Mouse (Mus musculus) hindbrain, embryonic 15.5 days (tissue): ENCODE measurements at regions not wholly inside any gene's neighbourhood (a gene's known extent, or its start where the extent isn't known, plus 50 kb on each side); places are given as distances from the start of the nearest gene placed in this dataset.
A peak's percentile ranks its signal among the peaks of the same experiment; 100 is the strongest.

Experiments
- ATAC-seq: fragments of 200-750 bp; cut with Nextera tagmentation; 2 replicates; pipeline ENCODE4 v1.8.0; 2017; ENCODE audit warnings: low read depth, moderate number of reproducible peaks, moderate TSS enrichment; ENCODE audit not compliant: low FRiP score
- H3K27ac ChIP-seq: fragments of 300-500 bp; sonication (generic); replicated peaks from 2 replicates; pipeline ENCODE4 v1.5.1; 2015; ENCODE audit warnings: mild to moderate bottlenecking, inconsistent platforms
- H3K27me3 ChIP-seq: fragments of 300-500 bp; sonication (generic); 2 replicates; pipeline ENCODE4 v1.6.1; 2015; ENCODE audit warnings: control low read depth, inconsistent platforms
- H3K36me3 ChIP-seq: fragments of 300-500 bp; sonication (generic); 2 replicates; pipeline ENCODE4 v1.6.1; 2015; ENCODE audit warnings: control low read depth, inconsistent platforms
- H3K4me1 ChIP-seq: fragments of 300-500 bp; sonication (generic); replicated peaks from 2 replicates; pipeline ENCODE4 v1.6.1; 2015; ENCODE audit warnings: control low read depth, inconsistent platforms
- H3K4me2 ChIP-seq: fragments of 300-500 bp; sonication (generic); 2 replicates; pipeline ENCODE4 v1.6.1; 2015; ENCODE audit warnings: moderate library complexity, mild to moderate bottlenecking, inconsistent platforms
- H3K4me3 ChIP-seq: fragments of 300-500 bp; sonication (generic); 2 replicates; pipeline ENCODE4 v1.5.1; 2015; ENCODE audit warnings: mild to moderate bottlenecking, inconsistent platforms
- H3K9ac ChIP-seq: fragments of 300-500 bp; sonication (generic); 2 replicates; pipeline ENCODE4 v1.6.1; 2015; ENCODE audit warnings: inconsistent platforms
- H3K9me3 ChIP-seq: fragments of 300-500 bp; sonication (generic); 2 replicates; pipeline ENCODE4 v1.6.1; 2016; ENCODE audit warnings: control low read depth, inconsistent platforms
- WGBS: fragments of 180-500 bp; shearing (Covaris S2); methylation state at CpG from one replicate; pipeline ENCODE4 v1.1.7; 2015; 5-methylcytosine and 5-hydroxymethylcytosine counted together

DNA sequence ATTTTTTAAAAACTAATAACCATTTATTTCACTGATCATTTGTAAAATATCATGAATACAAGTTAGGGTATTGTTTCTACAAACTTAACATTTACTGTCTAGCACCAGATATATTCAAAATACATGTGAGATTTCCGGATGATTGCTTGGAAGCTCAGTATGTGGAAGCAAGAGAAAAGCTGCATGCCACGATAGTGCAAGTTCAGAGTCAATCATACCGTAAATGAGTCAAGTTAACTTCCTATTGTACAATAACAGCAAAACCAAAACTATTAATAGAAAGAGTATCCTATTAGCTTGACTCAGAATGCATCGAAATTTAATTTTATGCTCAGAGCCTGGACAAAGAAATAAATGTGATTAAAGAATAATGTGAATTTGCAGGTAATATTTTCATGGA is 1284.6 kb upstream of the Cited2 start:
- ATAC-seq: no peak
- no peak overlapping the region for H3K4me2 ChIP-seq
- H3K27me3 ChIP-seq: no peaks in the 10 kb centered on the region
- H3K9me3 ChIP-seq: no peaks in the 10 kb centered on the region
- no peaks in the 10 kb centered on the region for H3K36me3 ChIP-seq
- H3K4me1 ChIP-seq: 0 out of 2 replicates have a peak, but pooled peaks cover 4% of the 10 kb centered on the region
- H3K27ac ChIP-seq: no peak overlapping the region
- H3K4me3 ChIP-seq: no peak overlapping the region
- WGBS: 82% methylated on average over 4 of the region's 4 CpGs
- no peak overlapping the region for H3K9ac ChIP-seq

DNA sequence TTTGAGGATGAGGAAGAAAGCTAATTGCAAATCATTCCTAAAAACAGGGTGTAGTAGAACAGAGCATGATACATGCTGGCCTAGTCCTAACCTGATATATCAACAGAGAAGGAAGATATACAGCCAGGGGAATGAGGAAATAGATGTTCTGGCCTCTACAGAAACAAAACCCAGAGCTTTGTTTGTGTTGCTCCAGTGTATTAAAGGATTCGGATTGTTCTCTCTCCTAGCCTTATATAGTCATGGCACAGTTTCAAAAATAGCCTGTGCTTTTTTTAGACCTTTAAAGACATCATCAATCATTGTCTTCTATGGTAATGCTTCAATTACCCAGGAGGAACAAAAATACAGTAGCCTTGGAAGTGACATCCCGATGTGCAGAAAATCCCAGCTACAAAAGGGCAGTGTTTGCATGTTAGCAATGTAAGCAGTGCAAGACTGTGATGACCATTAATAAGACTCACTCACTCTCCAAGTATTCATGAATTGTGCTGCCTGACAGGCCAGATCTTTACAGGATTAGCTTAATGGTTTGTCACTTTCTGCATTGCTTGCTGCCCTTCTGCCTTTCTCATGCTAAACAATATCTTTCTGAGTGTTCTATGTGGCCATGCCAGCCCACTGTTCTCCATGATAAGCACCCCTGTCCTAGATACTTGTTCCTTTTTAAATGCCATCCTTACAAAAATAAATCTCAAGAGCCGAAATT is 1281.9 kb upstream of the Cited2 start:
- Histone ChIP-seq H3K4me2 (no peak overlapping the region), H3K9ac (no peak overlapping the region), H3K27ac (peak overlapping the region; percentile 10; the same call in 1 of the 2 replicates), H3K9me3 (no peaks in the 10 kb centered on the region), H3K36me3 (no peaks in the 10 kb centered on the region), H3K4me1 (0 out of 2 replicates have a peak, but pooled peaks cover 4% of the 10 kb centered on the region), H3K4me3 (no peak overlapping the region), H3K27me3 (no peaks in the 10 kb centered on the region)
- ATAC-seq: peak; percentile 61; the same call in 1 of the 2 replicates
- whole genome bisulfite sequencing: 24% methylated on average over 3 of the region's 3 CpGs

DNA sequence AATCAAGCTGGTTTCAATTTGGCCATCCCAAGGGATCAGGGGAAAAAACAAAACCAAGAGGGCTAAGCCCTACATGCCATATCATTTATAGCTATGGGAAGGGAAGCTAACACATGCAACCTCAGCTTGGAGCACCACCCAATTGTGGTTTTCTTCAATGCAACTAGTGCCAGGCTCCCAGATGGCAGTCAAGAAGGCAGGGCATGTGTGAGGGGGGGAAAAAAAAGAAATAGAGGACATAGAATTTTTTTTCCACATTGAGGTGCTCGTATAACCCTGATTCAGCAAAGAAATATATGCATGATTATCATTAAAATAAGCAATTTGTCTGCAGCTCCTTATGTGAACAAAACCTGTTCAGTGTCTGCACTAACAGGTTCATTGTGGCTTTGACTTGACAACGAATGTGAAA is 1281.4 kb upstream of the Cited2 start:
- H3K4me2 ChIP-seq: no peak overlapping the region
- 0 out of 2 replicates have a peak, but pooled peaks cover 4% of the 10 kb centered on the region for H3K4me1 ChIP-seq
- 35% methylated on average over 2 of the region's 2 CpGs for WGBS
- no peak for ATAC-seq
- H3K9ac ChIP-seq: no peak overlapping the region
- no peaks in the 10 kb centered on the region for H3K36me3 ChIP-seq
- H3K27ac ChIP-seq: peak overlapping the region; percentile 10; the same call in 1 of the 2 replicates
- no peak overlapping the region for H3K4me3 ChIP-seq
- H3K9me3 ChIP-seq: no peaks in the 10 kb centered on the region
- H3K27me3 ChIP-seq: no peaks in the 10 kb centered on the region

DNA sequence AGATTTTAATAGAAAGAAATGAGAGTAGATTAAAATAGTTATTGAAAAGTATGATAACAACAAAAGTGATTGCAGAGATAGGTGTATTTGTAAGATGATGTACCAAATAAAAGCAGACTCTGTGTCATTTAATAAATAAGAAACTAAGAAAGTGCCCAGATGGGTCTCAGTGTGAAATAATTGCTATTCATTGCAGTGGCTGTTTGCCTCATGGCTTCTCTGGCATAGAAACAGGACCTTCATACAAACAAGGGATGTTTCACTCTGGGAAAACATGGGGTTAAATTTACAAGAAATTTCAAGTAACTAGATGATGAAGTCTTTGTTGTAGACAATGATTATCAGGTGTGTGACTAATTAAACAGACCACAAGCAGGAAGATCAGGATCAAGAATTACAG is 1279.1 kb upstream of the Cited2 start:
- Histone ChIP-seq H3K27ac (no peak overlapping the region), H3K4me3 (no peak overlapping the region), H3K36me3 (no peaks in the 10 kb centered on the region), H3K4me1 (0 out of 2 replicates have a peak, but pooled peaks cover 4% of the 10 kb centered on the region), H3K9ac (no peak overlapping the region), H3K27me3 (no peaks in the 10 kb centered on the region), H3K4me2 (no peak overlapping the region), H3K9me3 (no peaks in the 10 kb centered on the region)
- no peak for ATAC-seq

DNA sequence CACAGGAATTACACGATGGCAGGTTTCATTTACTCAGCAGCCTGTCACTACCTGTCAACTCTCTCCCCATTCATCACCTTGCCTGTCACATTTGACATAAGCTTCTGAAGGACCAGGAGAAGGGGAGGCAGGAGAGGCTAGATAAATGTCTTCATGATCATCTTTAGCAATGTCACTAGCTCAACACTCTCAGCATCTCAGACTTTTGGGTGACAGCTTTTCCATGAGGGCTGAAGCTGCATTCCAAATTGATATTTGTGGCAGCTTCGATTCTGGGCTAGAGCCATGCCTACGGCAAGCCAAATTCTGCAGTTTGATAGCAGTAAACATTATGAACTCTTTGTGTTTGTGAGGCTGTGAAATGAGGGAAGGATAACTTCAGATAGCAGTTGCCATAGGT is 1255.1 kb upstream of the Cited2 start:
- 68% methylated on average over 3 of the region's 3 CpGs for WGBS
- H3K9me3 ChIP-seq: no peaks in the 10 kb centered on the region
- no peaks in the 10 kb centered on the region for H3K27me3 ChIP-seq
- H3K4me2 ChIP-seq: no peak overlapping the region
- H3K27ac ChIP-seq: no peak overlapping the region
- ATAC-seq: no peak
- no peaks in the 10 kb centered on the region for H3K4me1 ChIP-seq
- H3K4me3 ChIP-seq: no peak overlapping the region
- no peaks in the 10 kb centered on the region for H3K36me3 ChIP-seq
- no peak overlapping the region for H3K9ac ChIP-seq

DNA sequence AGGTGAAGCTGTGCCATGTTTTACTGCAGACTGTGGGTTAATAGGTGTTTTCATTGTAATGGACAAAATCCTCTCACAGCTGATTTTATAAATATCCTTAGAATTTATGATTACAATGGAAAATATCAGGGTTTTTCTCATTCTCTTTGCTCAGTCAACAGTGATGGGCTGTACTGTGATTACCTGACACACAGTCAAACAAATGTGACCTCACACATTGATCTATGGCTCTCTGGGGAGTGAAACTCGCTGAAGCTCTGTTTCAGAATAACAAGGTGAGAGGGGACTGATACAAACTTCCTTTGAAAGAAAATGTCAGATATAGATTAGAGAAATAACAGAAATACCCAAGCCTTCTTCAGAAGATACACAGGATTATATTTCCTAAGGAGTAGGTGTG is 1253.3 kb upstream of the Cited2 start:
- H3K4me2 ChIP-seq: no peak overlapping the region
- no peaks in the 10 kb centered on the region for H3K9me3 ChIP-seq
- H3K9ac ChIP-seq: no peak overlapping the region
- no peaks in the 10 kb centered on the region for H3K4me1 ChIP-seq
- H3K36me3 ChIP-seq: no peaks in the 10 kb centered on the region
- WGBS: 37% methylated on average over 1 of the region's 1 CpGs
- H3K27me3 ChIP-seq: no peaks in the 10 kb centered on the region
- ATAC-seq: no peak
- H3K4me3 ChIP-seq: no peak overlapping the region
- no peak overlapping the region for H3K27ac ChIP-seq

DNA sequence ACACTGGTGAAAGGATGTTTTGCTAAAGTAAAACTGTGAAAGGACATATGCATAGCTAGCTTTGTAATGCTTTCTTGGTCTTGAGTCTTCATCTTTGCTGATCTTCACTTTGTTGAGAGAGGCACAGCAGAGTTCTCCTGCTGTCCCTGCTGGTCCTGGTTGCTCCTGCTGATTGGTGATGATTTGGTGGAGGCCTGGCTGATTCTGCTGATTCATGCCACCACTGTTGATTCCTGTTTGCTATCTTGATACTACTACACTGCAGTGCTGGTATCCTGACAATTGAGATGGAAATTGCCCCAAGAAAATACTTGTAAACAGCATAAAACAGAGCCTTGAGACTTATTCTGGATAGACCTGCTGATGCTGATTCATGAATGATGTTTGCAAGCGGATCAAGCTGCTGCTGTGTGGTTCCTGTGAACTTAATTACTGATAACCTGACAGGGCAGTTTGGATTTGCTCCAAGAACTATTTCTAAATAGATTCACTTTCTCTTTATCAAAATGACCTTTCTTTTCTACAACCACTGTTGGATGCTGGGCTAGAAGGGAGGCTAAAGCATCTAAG is 1249.0 kb upstream of the Cited2 start:
- WGBS: 67% methylated on average over 1 of the region's 1 CpGs
- Histone ChIP-seq H3K27me3 (no peaks in the 10 kb centered on the region), H3K4me3 (no peak overlapping the region), H3K4me1 (no peaks in the 10 kb centered on the region), H3K36me3 (no peaks in the 10 kb centered on the region), H3K27ac (no peak overlapping the region), H3K9me3 (no peaks in the 10 kb centered on the region), H3K4me2 (no peak overlapping the region), H3K9ac (no peak overlapping the region)
- no peak for ATAC-seq

DNA sequence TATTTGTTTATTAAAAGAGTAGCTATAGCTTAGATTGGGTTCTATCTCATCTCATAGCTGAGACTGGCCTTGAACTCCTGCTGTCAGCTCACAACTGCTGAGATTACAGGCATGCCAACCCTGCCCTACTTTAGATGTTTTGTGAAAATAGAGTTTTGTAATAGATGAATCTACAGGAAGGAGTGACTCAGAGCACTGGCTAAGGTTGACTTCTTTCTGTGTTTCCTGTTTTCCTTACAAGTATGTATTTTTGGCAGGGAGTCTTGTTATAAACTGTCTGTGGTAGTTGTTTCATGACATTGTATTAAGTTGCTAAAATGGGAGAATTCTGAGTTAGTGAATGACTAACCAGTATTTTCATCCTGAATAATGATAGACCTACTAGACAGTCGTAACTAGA is 1224.4 kb upstream of the Cited2 start:
- no peaks in the 10 kb centered on the region for H3K4me1 ChIP-seq
- no peaks in the 10 kb centered on the region for H3K36me3 ChIP-seq
- no peak overlapping the region for H3K9ac ChIP-seq
- H3K4me3 ChIP-seq: no peak overlapping the region
- 91% methylated on average over 1 of the region's 1 CpGs for WGBS
- H3K4me2 ChIP-seq: no peak overlapping the region
- H3K27me3 ChIP-seq: no peaks in the 10 kb centered on the region
- H3K27ac ChIP-seq: no peak overlapping the region
- no peaks in the 10 kb centered on the region for H3K9me3 ChIP-seq
- ATAC-seq: no peak

DNA sequence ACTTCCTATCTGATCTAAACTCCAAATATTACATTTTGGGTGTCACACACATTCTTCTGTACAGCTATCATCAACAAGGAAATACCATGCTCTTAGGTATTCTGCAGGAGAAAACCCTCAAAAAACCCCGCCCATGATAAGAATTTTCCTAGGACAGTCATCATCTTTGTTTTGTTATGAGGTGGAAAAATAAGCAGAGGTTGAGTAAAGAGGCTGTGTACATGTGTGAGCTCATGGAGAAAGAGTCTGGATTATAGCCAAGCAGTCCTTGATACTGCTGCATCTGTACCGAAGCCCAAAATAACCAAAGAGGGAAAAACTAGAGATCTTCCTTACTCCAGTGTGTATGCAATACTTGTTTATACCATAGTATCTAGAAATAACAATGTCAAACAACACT is 1215.3 kb upstream of the Cited2 start:
- Histone ChIP-seq H3K4me1 (no peaks in the 10 kb centered on the region), H3K4me2 (no peak overlapping the region), H3K36me3 (no peaks in the 10 kb centered on the region), H3K4me3 (no peak overlapping the region), H3K27me3 (no peaks in the 10 kb centered on the region), H3K9me3 (no peaks in the 10 kb centered on the region), H3K27ac (no peak overlapping the region), H3K9ac (no peak overlapping the region)
- WGBS: 86% methylated on average over 2 of the region's 2 CpGs
- no peak for ATAC-seq

DNA sequence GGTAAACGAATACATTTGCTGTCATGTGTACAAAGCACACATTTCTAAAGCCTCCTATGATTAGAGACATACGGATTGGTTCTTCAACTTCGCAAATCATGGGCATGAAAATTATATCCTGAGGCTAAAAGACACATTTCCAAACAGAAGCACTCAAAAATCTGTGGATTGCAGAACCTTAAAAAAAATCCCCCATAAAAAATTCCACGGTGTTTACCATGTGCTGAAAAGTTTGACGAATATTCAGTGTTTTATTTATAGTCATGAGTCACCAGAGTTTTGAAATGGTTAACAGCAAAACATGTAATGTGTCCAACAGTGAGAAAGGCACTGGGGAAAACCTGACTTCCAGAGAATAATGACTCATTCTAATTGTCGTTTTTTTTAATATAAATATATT is 1214.9 kb upstream of the Cited2 start:
- H3K9ac ChIP-seq: no peak overlapping the region
- WGBS: 77% methylated on average over 6 of the region's 6 CpGs
- H3K27ac ChIP-seq: no peak overlapping the region
- H3K36me3 ChIP-seq: no peaks in the 10 kb centered on the region
- no peak for ATAC-seq
- H3K4me3 ChIP-seq: no peak overlapping the region
- H3K27me3 ChIP-seq: no peaks in the 10 kb centered on the region
- no peaks in the 10 kb centered on the region for H3K9me3 ChIP-seq
- H3K4me2 ChIP-seq: no peak overlapping the region
- H3K4me1 ChIP-seq: no peaks in the 10 kb centered on the region

DNA sequence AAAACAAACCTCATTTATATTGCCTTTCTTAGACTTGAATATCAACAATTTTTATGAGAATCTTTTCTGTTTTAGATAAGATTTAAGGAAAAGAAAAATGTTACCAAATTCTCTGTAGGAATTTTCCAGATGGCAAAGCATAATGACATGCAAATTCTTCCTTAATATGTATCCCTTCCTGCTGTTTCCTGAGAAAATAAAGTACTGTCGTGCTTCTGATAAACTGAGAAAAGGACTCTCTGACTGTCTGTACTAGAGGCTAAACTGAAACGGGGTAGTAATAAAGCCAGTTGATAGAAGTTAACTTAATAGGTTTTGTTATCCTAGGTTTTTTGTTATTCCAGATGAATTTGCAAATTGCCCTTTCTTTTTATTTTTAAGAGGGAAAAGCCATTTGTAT is 1208.4 kb upstream of the Cited2 start:
- WGBS: 58% methylated on average over 2 of the region's 2 CpGs
- ATAC-seq: no peak
- H3K9ac ChIP-seq: no peak overlapping the region
- H3K27ac ChIP-seq: no peak overlapping the region
- no peak overlapping the region for H3K4me2 ChIP-seq
- H3K4me1 ChIP-seq: no peaks in the 10 kb centered on the region
- no peaks in the 10 kb centered on the region for H3K36me3 ChIP-seq
- H3K27me3 ChIP-seq: no peaks in the 10 kb centered on the region
- no peaks in the 10 kb centered on the region for H3K9me3 ChIP-seq
- H3K4me3 ChIP-seq: no peak overlapping the region

DNA sequence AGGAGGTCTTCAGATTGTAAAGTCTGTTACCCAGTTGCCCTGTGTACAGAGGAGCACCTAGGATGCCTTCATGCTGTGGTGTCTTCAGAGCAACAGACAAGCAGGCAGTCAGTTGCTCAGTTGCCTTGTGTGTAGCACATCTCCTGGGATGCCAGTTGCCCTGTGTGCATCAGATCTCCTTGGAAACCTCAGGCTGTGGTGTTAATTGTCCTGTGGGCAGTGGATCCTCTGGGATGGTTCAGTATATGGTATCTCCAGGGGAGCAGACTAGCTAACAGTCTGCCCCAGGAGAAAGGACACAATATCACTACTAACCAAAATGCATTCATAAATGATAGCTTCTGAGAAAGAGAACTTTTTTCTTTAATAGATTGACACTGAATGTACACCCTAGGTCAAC is 1201.1 kb upstream of the Cited2 start:
- ATAC-seq: no peak
- no peak overlapping the region for H3K9ac ChIP-seq
- H3K36me3 ChIP-seq: no peaks in the 10 kb centered on the region
- H3K4me1 ChIP-seq: no peaks in the 10 kb centered on the region
- no peak overlapping the region for H3K4me3 ChIP-seq
- no peak overlapping the region for H3K4me2 ChIP-seq
- no peaks in the 10 kb centered on the region for H3K9me3 ChIP-seq
- H3K27ac ChIP-seq: no peak overlapping the region
- no peaks in the 10 kb centered on the region for H3K27me3 ChIP-seq

DNA sequence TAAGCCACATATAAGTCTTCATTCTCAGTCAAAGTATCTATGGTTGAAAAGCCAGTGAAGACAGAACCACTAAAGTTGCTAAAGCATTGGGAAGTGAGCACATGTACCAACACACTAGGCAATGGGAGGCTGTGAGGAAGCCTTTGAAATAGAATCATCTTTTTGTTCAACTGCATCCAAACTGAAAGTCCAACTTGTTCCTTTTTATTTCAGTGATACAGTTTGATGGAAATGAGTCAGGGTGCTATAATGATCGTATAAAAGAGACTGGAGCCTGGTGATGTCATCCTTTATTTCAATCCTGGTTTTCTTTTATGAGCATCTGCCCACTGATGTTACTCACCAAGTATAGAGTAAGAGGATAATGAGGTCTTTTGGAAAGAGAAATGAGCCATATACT is 1198.9 kb upstream of the Cited2 start:
- Histone ChIP-seq H3K4me1 (no peaks in the 10 kb centered on the region), H3K27me3 (no peaks in the 10 kb centered on the region), H3K4me3 (no peak overlapping the region), H3K36me3 (no peaks in the 10 kb centered on the region), H3K27ac (no peak overlapping the region), H3K9me3 (no peaks in the 10 kb centered on the region), H3K4me2 (no peak overlapping the region), H3K9ac (no peak overlapping the region)
- ATAC-seq: no peak
- WGBS: 72% methylated on average over 1 of the region's 1 CpGs
